Mouse (Mus musculus) bone marrow, adult 2 months (tissue): ENCODE measurements around the gene Ppp1r13b. TPM values are rescaled to one million over a fixed set of nuclear protein-coding genes. Genes with fewer than 3 reads are reported as not detected.

ENCODE experiments used
- H3K27ac ChIP-seq: fragments of 200-500 bp; 2 replicates; pipeline ENCODE4 v1.5.1; 2012; ENCODE audit warnings: low read depth, mild to moderate bottlenecking, control low read depth, inconsistent platforms, low read length; ENCODE audit not compliant: control insufficient read depth, poor library complexity, insufficient read depth
- H3K4me1 ChIP-seq: fragments of 200-500 bp; 2 replicates; pipeline ENCODE4 v1.6.1; 2011; ENCODE audit warnings: low read length; ENCODE audit not compliant: control insufficient read depth, insufficient read depth
- H3K4me3 ChIP-seq: fragments of 200-500 bp; replicated peaks from 2 replicates; pipeline ENCODE3; 2011; ENCODE audit warnings: mild to moderate bottlenecking, low read depth, low read length, control low read depth; ENCODE audit not compliant: control insufficient read depth
- CTCF ChIP-seq: fragments of 200-500 bp; IDR thresholded peaks from 2 replicates; pipeline ENCODE4 v1.5.1; 2011; ENCODE audit warnings: low read length, control low read depth; ENCODE audit not compliant: control insufficient read depth, insufficient read depth
- POLR2A ChIP-seq: fragments of 200-500 bp; IDR thresholded peaks from 2 replicates; pipeline ENCODE4 v1.6.1; 2011; ENCODE audit warnings: low read depth, mild to moderate bottlenecking, control low read depth, low read length, borderline replicate concordance; ENCODE audit not compliant: control insufficient read depth
- WGBS: fragments of 180-500 bp; shearing (Covaris S2); methylation state at CpG from one replicate; pipeline ENCODE4 v1.1.7; 2018; 5-methylcytosine and 5-hydroxymethylcytosine counted together
- polyA plus RNA-seq: library from polyadenylated mRNA; stranded (reverse); fragments of >200 nt; gene quantifications from 2 replicates; pipeline ENCODE4 v1.2.4, GENCODE M21; 2011; ENCODE audit warnings: low replicate concordance; ENCODE audit not compliant: missing spikeins, insufficient read depth, insufficient read length

Ppp1r13b gene
- polyA plus RNA-seq, 1 experiment, result 10.9 TPM

DNA sequence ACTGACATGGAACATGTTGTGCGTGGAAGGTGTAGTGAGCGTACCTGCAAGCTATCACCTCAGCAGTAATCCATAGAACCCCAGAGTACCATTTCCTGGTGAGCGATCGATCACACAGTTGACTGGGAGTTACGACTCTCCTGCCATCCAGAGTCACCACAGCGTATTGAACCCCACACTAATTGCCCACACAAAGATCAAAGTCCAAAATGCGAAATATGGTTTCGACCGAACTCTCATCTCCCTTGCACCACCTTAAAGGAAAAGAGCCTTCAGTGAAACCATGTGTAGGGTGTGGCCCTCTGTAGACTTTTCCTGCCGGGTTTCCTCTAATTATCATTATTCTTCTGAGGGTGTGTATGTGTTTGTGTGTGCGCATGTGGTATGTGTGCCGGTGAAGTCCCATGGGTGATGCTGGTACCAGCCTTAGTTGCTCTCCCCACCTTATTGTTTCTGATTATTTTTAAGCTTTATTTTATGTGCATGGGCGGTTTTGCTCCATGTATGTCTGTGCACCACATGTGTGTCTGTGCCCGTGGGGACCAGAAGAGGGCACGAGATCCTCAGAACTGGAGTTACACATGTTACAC is 3.4 kb upstream of the Ppp1r13b start:
- no peak for TF ChIP-seq CTCF
- no peak for TF ChIP-seq POLR2A
- 84% methylated on average over 15 of the region's 15 CpGs for WGBS
- no peak overlapping the region for H3K4me3 ChIP-seq
- no peak overlapping the region for H3K27ac ChIP-seq
- H3K4me1 ChIP-seq, result no peaks in the 10 kb centered on the region; the same call in 1 of the 2 replicates

DNA sequence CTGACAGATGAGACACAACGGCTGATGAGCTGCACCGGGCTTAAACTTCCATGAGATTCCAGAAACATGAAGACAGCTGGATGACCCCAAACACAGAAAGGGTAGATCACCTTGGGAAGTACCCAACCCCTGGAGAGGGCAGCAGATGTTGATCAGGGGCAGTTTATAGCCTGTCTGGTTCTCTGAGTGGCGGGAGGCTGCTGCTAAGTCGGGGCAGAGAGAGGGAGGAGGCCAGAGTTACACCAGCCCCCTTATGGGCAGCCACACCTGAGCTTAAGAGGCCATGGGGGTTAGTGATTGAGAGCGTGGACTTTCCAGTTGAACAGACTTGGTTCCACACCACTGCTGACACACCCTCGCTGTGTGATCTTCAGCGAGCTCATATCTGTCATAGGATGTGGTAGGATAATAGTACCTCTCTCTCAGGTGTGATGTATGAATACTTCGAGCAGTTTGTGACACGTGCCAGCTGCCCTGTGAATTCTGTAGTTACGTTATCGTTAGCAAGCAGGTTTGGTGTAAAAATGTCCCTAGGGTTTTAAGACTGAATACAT is 1.2 kb upstream of the Ppp1r13b start:
- no peaks in the 10 kb centered on the region; the same call in 1 of the 2 replicates for H3K4me1 ChIP-seq
- no peak overlapping the region for H3K4me3 ChIP-seq
- WGBS, result 71% methylated on average over 11 of the region's 11 CpGs
- H3K27ac ChIP-seq, result no peak overlapping the region
- TF ChIP-seq CTCF (no peak), POLR2A (no peak)

DNA sequence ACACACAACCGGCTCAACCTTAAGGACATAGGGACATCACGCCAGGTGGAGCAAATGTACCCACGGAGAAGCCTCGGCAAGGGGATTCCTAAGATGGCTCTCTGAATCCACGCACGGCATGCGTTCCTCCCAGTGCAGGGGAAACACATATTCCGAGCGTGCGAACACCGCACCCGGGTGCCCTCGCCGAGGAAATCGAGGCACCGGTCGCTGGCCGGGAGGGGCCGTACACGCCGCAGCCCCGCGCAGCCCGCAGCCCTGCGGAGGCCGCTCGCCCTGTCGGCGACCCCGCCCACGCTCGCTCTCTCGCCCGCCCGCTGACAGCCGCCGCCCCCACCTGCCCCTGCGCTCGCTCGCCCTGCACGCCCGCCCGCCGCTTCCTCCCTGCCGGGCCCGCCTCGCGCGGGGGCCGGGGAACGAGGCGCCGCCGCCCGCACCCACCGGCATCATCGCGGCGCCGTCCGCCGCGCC is 454 bp downstream of the Ppp1r13b start:
- no peaks in the 10 kb centered on the region; the same call in 1 of the 2 replicates for H3K4me1 ChIP-seq
- peak overlapping the region; percentile 87 for H3K4me3 ChIP-seq
- H3K27ac ChIP-seq, result peak overlapping the region; percentile 95
- 1% methylated on average over 60 of the region's 63 CpGs for WGBS
- TF ChIP-seq POLR2A, result no peak
- no peak for TF ChIP-seq CTCF

DNA sequence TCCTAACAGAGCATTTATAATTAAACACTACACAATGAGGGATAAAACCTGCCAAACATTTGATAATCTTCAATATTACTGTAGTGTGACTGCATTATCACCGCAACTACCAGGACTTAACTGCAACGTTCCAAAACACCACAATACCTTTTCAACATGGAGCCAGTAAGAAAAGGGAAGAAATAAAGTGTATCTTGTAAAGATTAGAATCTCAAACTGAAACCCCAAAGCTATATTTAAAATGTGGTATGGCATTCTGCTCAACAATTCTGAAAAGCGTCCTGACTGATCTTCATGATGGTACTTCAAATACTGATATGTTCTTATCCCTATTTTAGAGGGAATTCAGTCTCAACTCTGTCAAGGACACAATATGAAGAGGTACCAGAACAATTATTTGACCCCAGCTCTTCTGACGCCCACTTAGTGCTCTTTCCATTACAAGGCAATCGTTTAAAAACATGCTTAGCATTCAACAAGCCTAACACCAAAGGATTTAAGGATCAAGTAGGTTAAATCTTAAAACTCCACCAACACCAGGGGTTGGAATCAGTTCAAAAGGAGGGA is 1.5 kb downstream of the Ppp1r13b start:
- Histone ChIP-seq H3K4me1 (no peaks in the 10 kb centered on the region), H3K4me3 (no peak overlapping the region), H3K27ac (no peak overlapping the region)
- TF ChIP-seq CTCF (no peak), POLR2A (no peak)
- WGBS, result 15% methylated on average over 5 of the region's 5 CpGs

DNA sequence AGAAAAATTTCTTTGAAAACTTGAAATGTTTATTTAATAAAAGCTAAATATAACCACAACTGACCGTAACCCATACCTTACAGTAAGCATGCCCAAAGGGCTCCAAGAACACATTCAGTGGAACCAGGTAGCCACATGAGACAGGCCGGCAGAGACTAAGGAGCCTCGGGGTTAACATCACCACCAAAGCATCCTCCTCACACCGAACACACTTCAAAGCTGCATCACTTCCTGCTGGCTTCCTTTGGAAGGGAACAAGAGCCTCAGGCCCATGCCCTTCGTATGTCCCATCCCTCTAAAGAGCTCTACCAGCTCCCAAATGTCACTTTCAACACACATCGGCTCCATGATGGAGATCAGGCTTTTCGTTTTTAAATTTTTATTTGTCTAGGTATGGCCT is 5.4 kb downstream of the Ppp1r13b start:
- TF ChIP-seq POLR2A, result no peak
- TF ChIP-seq CTCF, result no peak
- H3K4me3 ChIP-seq, result no peak overlapping the region
- no peaks in the 10 kb centered on the region; the same call in 1 of the 2 replicates for H3K4me1 ChIP-seq
- no peak overlapping the region for H3K27ac ChIP-seq
- 55% methylated on average over 7 of the region's 7 CpGs for WGBS

DNA sequence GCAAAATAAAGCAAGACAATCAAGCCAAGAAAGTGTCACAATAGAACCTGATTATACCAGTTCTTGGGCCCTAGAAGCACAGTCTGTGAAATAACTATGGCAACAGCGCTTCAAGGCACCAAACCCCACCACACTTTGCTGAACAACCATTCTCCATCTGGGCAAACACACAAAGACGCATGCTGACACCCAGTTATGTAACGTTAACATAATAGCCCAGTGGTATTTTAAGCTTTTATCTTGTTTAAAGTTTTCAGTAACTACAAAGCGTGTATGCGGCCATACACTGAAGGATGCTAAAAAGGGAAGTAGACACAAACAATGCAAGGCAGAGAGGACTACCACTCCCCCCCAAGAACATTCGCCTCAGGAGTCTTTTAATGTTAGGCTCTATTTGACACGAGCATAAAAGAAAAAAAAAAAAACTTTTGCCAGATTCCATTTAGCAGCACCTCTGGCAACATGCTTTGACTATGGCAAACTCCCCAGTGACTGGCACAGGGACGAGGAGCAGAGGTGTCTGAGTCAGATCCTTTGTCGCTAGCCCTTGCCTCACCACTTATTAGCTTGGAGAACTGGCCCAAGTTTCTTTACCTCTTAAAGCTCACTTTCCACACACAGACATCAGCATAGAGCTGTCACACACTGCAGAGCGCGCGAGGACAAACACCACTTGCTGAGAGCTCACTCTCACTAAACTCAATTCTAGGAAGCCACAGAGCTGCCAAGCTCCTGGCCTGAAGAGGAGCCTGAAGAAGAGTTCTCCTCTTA is 6.6 kb downstream of the Ppp1r13b start:
- TF ChIP-seq POLR2A (no peak), CTCF (no peak)
- H3K27ac ChIP-seq, result no peak overlapping the region
- 29% methylated on average over 12 of the region's 12 CpGs for WGBS
- H3K4me1 ChIP-seq, result no peaks in the 10 kb centered on the region; the same call in 1 of the 2 replicates
- no peak overlapping the region for H3K4me3 ChIP-seq

- no peak for TF ChIP-seq CTCF
- TF ChIP-seq POLR2A, result no peak
- Histone ChIP-seq H3K4me3 (no peak overlapping the region), H3K27ac (no peak overlapping the region), H3K4me1 (no peaks in the 10 kb centered on the region; the same call in 1 of the 2 replicates)
- 76% methylated on average over 5 of the region's 5 CpGs for WGBS
Observed at GRCm38 (mm10) chr12:111899646-111900045, 8.3 kb downstream of the Ppp1r13b start.

- TF ChIP-seq CTCF, result no peak
- TF ChIP-seq POLR2A, result no peak
- no peak overlapping the region for H3K4me3 ChIP-seq
- H3K4me1 ChIP-seq, result no peaks in the 10 kb centered on the region; the same call in 1 of the 2 replicates
- WGBS, result 67% methylated on average over 9 of the region's 9 CpGs
- H3K27ac ChIP-seq, result no peak overlapping the region
Observed at GRCm38 (mm10) chr12:111898686-111899085, 9.2 kb downstream of the Ppp1r13b start.

DNA sequence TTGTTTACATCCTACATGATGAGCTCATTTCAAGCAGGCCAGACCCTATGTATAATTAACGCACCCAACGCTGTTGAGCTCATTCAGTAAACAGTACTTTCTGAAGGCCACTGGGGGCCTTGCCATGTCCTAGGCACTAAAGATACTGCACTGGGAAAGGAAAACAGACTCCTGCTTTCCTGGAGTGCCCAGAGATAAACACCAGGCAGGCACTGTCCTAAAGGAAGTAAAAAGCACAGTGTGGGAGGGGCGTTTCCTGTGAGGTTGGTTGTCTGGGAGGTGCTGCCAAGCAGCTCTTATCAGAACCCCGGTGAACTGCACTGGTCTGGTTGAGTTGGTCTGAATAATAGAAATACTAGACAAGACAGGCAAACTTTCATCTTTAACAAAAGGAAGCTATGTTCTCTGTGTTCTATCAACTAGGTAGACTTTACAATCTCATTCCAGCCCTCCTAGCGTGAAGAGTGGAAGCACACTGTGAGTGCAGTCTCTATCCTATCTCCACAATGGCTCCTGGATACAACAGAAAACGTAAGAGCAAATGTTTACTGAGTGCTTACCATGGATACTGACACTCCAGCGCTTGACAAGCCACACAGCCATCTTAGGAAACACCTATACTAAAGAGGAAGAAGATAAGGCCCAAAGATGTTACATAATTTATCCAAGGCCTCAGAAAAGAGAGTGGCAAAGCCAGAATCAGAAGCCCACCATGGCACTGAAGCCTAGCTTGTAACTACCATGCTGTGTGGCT is 10.8 kb downstream of the Ppp1r13b start:
- H3K27ac ChIP-seq, result no peak overlapping the region
- H3K4me1 ChIP-seq, result no peaks in the 10 kb centered on the region; the same call in 1 of the 2 replicates
- TF ChIP-seq POLR2A (no peak), CTCF (no peak)
- 10% methylated on average over 7 of the region's 7 CpGs for WGBS
- H3K4me3 ChIP-seq, result no peak overlapping the region
